Mouse (Mus musculus): ENCODE measurements around the gene 4931422A03Rik. TPM values are rescaled to one million over a fixed set of nuclear protein-coding genes. Genes with fewer than 3 reads are reported as not detected.

The 4931422A03Rik gene
- polyA plus RNA-seq, 1 experiment, result not detected

- Histone ChIP-seq H3K27me3 (ENCODE audit: control insufficient read depth) (peaks cover 2% of the 10 kb centered on the region; the same call in 1 of the 2 replicates), H3K9me3 (ENCODE audit: control insufficient read depth, low read length) (no peaks in the 10 kb centered on the region), H3K4me3 (replicated peaks) (no peak overlapping the region), H3K36me3 (ENCODE audit: control insufficient read depth) (peaks cover 13% of the 10 kb centered on the region), H3K4me1 (ENCODE audit: control insufficient read depth) (peaks cover 73% of the 10 kb centered on the region)
- no peak for TF ChIP-seq GATA1 (IDR thresholded peaks at IDR 0.05; ENCODE audit: low read length)
- TF ChIP-seq TAL1 (IDR thresholded peaks at IDR 0.05; ENCODE audit: low read length), result no peak
These were observed 74.9 kb downstream of the 4931422A03Rik start for GRCm38 (mm10) chr2:103953050-103953835.

GRCm38 (mm10) chr2:103947982-103948655, 80.0 kb downstream of the 4931422A03Rik start:
- peaks cover 53% of the 10 kb centered on the region for H3K4me1 ChIP-seq (ENCODE audit: control insufficient read depth)
- no peak for TF ChIP-seq TAL1 (IDR thresholded peaks at IDR 0.05; ENCODE audit: low read length)
- TF ChIP-seq GATA1 (IDR thresholded peaks at IDR 0.05; ENCODE audit: low read length), result no peak
- H3K27me3 ChIP-seq (ENCODE audit: control insufficient read depth), result peaks cover 5% of the 10 kb centered on the region

DNA sequence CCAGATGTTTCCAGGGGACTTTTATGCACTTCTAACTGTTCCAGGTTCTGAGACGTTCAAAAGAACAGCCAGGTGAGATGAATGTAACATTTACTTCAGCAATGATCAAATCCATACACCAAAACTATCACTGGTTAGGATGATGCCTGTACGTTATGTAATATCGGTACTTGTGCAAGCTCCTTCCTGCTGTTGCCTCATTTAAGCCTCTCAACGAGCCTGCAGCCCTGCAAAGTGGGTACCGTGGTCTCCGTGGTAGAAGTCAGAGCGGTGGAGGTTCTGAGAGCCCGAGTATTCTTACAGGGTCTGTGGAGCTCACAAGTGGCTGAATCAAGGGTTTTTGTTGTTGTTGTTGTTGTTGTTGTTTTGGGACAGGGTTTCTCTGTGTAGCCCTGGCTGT, 81.3 kb downstream of the 4931422A03Rik start:
- Histone ChIP-seq H3K9me3 (ENCODE audit: control insufficient read depth, low read length) (no peaks in the 10 kb centered on the region), H3K27me3 (ENCODE audit: control insufficient read depth) (peaks cover 3% of the 10 kb centered on the region), H3K36me3 (ENCODE audit: control insufficient read depth) (no peaks in the 10 kb centered on the region), H3K4me3 (replicated peaks) (no peak overlapping the region), H3K4me1 (ENCODE audit: control insufficient read depth) (peaks cover 42% of the 10 kb centered on the region)
- no peak for TF ChIP-seq TAL1 (IDR thresholded peaks at IDR 0.05; ENCODE audit: low read length)
- TF ChIP-seq GATA1 (IDR thresholded peaks at IDR 0.05; ENCODE audit: low read length), result no peak

More at GRCm38 (mm10) chr2:103947982-103948655, 80.0 kb downstream of the 4931422A03Rik start:
- Histone ChIP-seq H3K4me3 (replicated peaks) (no peak overlapping the region), H3K9me3 (ENCODE audit: control insufficient read depth, low read length) (no peaks in the 10 kb centered on the region), H3K36me3 (ENCODE audit: control insufficient read depth) (no peaks in the 10 kb centered on the region; the same call in 1 of the 2 replicates)

DNA sequence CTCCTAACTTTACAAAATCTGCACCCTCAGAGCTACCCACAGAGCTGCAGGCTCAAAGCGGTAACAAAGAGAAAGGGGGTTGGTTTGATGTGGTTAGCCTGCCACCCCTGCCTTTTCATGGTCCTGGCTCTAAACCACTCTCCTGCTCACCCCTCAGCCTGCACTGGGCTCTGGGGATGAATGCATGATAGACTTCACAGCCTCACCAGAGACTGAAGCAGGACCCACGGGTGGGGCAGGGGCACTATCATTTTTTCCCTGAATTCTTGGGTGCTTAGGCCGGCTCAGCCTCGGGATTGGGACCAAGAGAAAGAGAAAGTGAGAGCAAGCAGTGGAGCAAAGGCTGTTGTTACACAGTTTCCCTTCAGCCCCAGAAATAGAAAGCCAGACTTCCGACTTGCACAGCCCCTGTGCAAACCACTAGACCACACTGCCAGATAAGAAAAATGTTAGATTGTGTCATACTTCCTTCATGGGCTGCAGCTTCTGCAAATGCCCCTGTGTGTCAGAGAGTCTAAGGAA, 82.5 kb downstream of the 4931422A03Rik start:
- Histone ChIP-seq H3K9me3 (ENCODE audit: control insufficient read depth, low read length) (no peaks in the 10 kb centered on the region), H3K4me3 (replicated peaks) (no peak overlapping the region), H3K4me1 (ENCODE audit: control insufficient read depth) (peaks cover 41% of the 10 kb centered on the region), H3K36me3 (ENCODE audit: control insufficient read depth) (no peaks in the 10 kb centered on the region), H3K27me3 (ENCODE audit: control insufficient read depth) (peaks cover 3% of the 10 kb centered on the region)
- TF ChIP-seq GATA1 (IDR thresholded peaks at IDR 0.05; ENCODE audit: low read length) (no peak), TAL1 (IDR thresholded peaks at IDR 0.05; ENCODE audit: low read length) (no peak)

- no peak overlapping the region for H3K4me3 ChIP-seq (replicated peaks)
- no peak for TF ChIP-seq TAL1 (IDR thresholded peaks at IDR 0.05; ENCODE audit: low read length)
- no peak for TF ChIP-seq GATA1 (IDR thresholded peaks at IDR 0.05; ENCODE audit: low read length)
- H3K4me1 ChIP-seq (ENCODE audit: control insufficient read depth), result peaks cover 42% of the 10 kb centered on the region
- H3K27me3 ChIP-seq (ENCODE audit: control insufficient read depth), result peaks cover 3% of the 10 kb centered on the region
- H3K9me3 ChIP-seq (ENCODE audit: control insufficient read depth, low read length), result no peaks in the 10 kb centered on the region
- no peaks in the 10 kb centered on the region for H3K36me3 ChIP-seq (ENCODE audit: control insufficient read depth)
These were observed 83.3 kb downstream of the 4931422A03Rik start for GRCm38 (mm10) chr2:103944859-103945258.

- H3K9me3 ChIP-seq (ENCODE audit: control insufficient read depth, low read length), result no peaks in the 10 kb centered on the region
- TF ChIP-seq GATA1 (IDR thresholded peaks at IDR 0.05; ENCODE audit: low read length) (no peak), TAL1 (IDR thresholded peaks at IDR 0.05; ENCODE audit: low read length) (no peak)
- H3K4me3 ChIP-seq (replicated peaks), result no peak overlapping the region
- H3K27me3 ChIP-seq (ENCODE audit: control insufficient read depth), result peaks cover 3% of the 10 kb centered on the region
- peaks cover 39% of the 10 kb centered on the region for H3K4me1 ChIP-seq (ENCODE audit: control insufficient read depth)
- H3K36me3 ChIP-seq (ENCODE audit: control insufficient read depth), result no peaks in the 10 kb centered on the region
These were observed 87.1 kb downstream of the 4931422A03Rik start for GRCm38 (mm10) chr2:103941085-103941484.

GRCm38 (mm10) chr2:103939003-103939402, 89.2 kb downstream of the 4931422A03Rik start:
- TF ChIP-seq TAL1 (IDR thresholded peaks at IDR 0.05; ENCODE audit: low read length) (no peak), GATA1 (IDR thresholded peaks at IDR 0.05; ENCODE audit: low read length) (no peak)
- H3K36me3 ChIP-seq (ENCODE audit: control insufficient read depth), result no peaks in the 10 kb centered on the region
- H3K27me3 ChIP-seq (ENCODE audit: control insufficient read depth), result no peaks in the 10 kb centered on the region
- no peak overlapping the region for H3K4me3 ChIP-seq (replicated peaks)
- no peaks in the 10 kb centered on the region for H3K9me3 ChIP-seq (ENCODE audit: control insufficient read depth, low read length)
- H3K4me1 ChIP-seq (ENCODE audit: control insufficient read depth), result peaks cover 35% of the 10 kb centered on the region

DNA sequence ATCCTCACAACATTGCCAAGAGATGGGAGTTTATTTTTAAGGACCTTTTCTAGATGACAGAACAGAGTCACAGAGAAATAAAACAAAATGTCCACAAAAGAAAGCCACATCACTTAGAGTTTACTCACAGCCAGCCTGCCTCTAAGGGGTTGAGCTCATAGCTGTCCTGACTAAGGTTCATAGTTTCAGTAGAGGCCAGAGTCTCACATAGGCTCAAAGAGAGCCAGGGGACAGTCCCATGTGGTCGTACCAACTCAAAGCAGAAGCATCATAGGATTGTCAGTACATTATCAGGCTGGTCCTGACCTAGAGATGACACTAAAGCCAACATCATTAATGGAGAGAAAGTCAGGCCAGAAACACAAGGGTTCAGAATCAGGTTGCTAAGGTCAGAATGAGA, 89.6 kb downstream of the 4931422A03Rik start:
- Histone ChIP-seq H3K27me3 (ENCODE audit: control insufficient read depth) (no peaks in the 10 kb centered on the region), H3K4me3 (replicated peaks) (no peak overlapping the region), H3K36me3 (ENCODE audit: control insufficient read depth) (no peaks in the 10 kb centered on the region), H3K9me3 (ENCODE audit: control insufficient read depth, low read length) (no peaks in the 10 kb centered on the region), H3K4me1 (ENCODE audit: control insufficient read depth) (peaks cover 36% of the 10 kb centered on the region)
- TF ChIP-seq TAL1 (IDR thresholded peaks at IDR 0.05; ENCODE audit: low read length) (no peak), GATA1 (IDR thresholded peaks at IDR 0.05; ENCODE audit: low read length) (no peak)

DNA sequence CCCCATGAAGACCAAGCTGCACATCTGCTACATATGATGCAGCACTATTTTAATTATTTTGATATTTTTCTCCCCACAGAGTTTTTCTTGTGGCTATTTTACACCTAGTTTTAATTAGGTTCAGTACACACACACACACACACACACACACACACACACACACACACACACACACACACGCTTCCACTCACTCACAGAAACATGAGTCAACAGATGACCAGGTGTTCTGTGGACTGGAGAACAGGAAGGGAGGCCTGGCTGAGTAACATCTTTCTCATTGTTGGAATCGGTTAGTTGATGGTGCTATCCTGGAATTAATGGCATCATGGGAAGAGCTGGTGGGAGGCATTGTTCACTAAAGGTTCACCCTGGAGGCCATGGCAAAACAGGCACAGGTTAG, 90.5 kb downstream of the 4931422A03Rik start:
- Histone ChIP-seq H3K36me3 (ENCODE audit: control insufficient read depth) (no peaks in the 10 kb centered on the region), H3K27me3 (ENCODE audit: control insufficient read depth) (no peaks in the 10 kb centered on the region), H3K4me1 (ENCODE audit: control insufficient read depth) (peaks cover 43% of the 10 kb centered on the region), H3K4me3 (replicated peaks) (no peak overlapping the region), H3K9me3 (ENCODE audit: control insufficient read depth, low read length) (no peaks in the 10 kb centered on the region)
- TF ChIP-seq GATA1 (IDR thresholded peaks at IDR 0.05; ENCODE audit: low read length) (no peak), TAL1 (IDR thresholded peaks at IDR 0.05; ENCODE audit: low read length) (no peak)

All from erythroblast, embryonic 14.5 days (primary cell).